Mouse (Mus musculus) adrenal gland, adult 2 months (tissue): ENCODE results near the gene Dlat. TPM values are rescaled to one million over a fixed set of nuclear protein-coding genes. Genes with fewer than 3 reads are reported as not detected.
"Not testable (repeated sequence)": the region's sequence is repeated elsewhere in the genome, so short reads cannot be mapped to it uniquely, and the experiment has no call there.

Experiments used
- DNase-seq: peaks from one replicate; pipeline ENCODE4 v3.0.0; 2021
- polyA plus RNA-seq: library from polyadenylated mRNA; depleted of rRNA; stranded (reverse); fragments of >200 nt; gene quantifications from 2 replicates; pipeline ENCODE4 v1.2.3, GENCODE M21; 2012
- total RNA-seq, 2 experiments: library from RNA; stranded (reverse); gene quantifications; 2 replicates each; pipeline ENCODE4 v1.2.3; 2021

Dlat gene
- total and polyA plus RNA-seq, 3 experiments, result 30.1 to 160 (median 152) TPM

GRCm38 (mm10) chr9:50660431-50660830 is 851 bp upstream of the Dlat start:
- DNase-seq, result peak; percentile 64

GRCm38 (mm10) chr9:50658941-50659388 is 615 bp downstream of the Dlat start:
- DNase-seq, result no peak

DNA sequence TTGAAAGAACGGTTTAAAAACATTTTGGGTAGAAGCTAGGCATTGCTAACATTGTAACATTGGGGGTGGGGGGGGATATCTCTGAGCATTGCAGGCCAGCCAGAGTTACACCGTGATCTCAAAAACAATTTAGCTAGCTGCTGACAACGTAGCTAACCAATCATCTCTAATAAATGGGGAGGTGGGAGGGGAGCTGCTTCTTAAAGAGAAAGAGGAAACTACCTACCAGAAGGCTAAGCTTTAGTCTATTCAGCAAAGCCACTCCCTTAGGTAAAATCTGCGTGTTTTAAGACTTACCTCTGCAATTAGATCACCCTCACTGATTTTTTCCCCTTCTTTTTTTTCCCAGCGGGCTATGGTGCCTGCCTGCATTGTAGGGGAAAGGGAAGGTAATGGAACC is 1.2 kb downstream of the Dlat start:
- DNase-seq, result no peak

DNA sequence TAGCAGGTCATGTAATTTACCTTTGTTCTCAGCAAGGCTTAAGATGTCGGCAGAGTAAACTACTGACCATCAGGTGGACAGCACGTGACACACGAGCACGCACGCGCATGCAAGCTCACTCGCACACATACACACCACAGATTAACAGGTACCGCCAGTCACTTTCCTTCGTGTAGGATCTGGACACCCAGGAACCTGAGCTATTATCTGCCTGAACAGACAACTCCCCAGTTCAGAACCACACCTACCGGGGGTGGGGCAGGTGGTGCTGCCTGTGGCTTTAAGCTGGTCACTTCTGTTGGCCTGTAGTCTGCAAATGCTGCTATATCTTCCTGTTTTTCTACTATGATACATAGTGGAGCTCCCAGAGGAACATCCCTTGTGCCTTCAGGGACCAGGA is 9.1 kb downstream of the Dlat start:
- no peak for DNase-seq

DNA sequence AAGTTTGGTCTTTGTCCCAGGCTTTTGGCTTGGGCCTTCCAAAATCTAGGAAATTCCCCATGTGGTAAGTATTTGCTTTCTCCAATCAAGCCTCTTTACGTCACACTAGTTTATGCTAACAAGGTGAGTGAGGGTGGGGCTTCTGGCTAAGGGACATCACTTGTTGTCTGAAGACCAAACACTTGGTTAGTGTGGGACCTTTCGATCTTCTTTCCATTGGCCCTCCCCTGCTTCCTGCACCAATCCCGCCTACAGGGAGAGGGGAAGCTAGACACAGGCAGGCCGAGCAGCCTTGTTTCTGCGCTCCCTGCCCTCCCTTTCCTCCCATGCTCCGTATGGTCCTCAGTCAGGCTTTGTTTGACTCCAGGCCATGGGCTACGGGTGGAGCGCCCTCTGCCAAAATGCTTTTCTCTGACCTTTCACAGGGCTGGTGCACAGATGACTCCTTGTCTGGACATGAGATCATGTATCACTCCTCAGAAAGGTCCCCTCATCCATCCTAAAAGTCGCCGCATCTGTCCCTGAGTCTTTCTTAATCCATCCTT is 12.7 kb downstream of the Dlat start:
- DNase-seq, result no peak

DNA sequence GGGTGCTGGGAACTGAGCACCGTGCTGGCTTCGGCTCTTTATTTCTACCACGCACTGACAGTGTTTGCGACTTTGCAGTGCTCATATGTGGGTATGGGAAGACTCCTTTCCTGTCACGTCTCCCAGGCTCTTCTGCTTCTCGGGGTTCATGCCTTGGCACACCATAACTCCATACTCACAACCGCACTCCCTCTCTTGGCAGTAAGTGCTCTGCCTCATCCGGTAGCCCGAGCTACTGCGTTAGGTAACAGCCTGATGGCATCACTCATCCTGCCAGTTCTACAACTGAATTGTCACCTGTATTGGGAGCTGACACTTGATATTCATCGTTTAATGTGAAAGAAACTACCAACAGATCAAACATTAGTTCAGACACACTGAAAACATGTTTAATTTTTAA is 25.3 kb downstream of the Dlat start:
- no peak for DNase-seq

- DNase-seq, result no peak
These were observed 26.5 kb downstream of the Dlat start for GRCm38 (mm10) chr9:50633059-50633458.

GRCm38 (mm10) chr9:50632016-50632688 is 27.4 kb downstream of the Dlat start:
- DNase-seq, result no peak

DNA sequence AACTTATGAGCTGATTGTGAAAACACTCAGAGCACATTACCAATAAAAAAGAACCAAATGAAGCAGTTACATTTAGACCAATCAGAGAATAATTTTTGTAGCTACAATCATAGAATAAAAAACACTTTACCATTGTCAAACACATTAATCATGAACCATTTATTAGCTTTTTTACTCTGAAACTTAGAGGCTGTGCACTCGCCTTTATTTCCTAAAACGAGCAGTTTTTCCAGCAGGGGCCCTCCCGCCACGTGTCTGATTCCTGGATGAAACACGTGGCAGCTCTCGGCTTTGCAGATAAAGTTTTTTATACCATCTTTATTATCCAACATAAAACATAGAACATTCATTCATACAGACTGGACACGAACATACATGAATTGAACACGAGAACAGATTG is 28.7 kb downstream of the Dlat start:
- not testable (repeated sequence) for DNase-seq

GRCm38 (mm10) chr9:50617794-50618330 is 41.7 kb downstream of the Dlat start:
- no peak for DNase-seq

GRCm38 (mm10) chr9:50616766-50617603 is 42.6 kb downstream of the Dlat start, which contains the start of the genes Pih1d2 and Nkapd1:
TSS of gene Pih1d2 (plus strand) at chr9:50617321.
TSS of gene Nkapd1 (minus strand) at chr9:50617464.
- peak; percentile 94 for DNase-seq

DNA sequence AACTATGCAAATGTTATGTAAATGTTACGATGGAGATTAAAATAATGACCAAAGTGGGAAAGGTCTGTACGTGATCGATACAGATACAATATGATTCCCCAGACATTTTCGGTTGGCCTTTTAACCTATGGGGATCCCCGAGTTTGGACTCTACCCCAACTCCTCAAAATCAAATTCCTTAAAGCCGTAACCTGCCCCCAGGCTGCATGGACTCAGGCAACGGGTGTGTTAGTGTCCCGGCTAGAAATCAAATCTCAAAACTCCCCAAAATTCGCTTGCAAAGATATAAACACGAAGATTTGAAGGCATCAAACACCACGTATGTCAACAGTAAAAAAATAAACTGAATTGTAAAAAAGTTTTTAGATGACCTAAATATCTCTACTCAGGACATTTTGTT is 43.4 kb downstream of the Dlat start:
- no peak for DNase-seq

GRCm38 (mm10) chr9:50612115-50612514 is 47.5 kb downstream of the Dlat start:
- no peak for DNase-seq

- no peak for DNase-seq
These were observed 55.2 kb downstream of the Dlat start for GRCm38 (mm10) chr9:50604338-50604737.

- DNase-seq, result no peak
These were observed 55.6 kb downstream of the Dlat start for GRCm38 (mm10) chr9:50603998-50604324.

- peak; percentile 95 for DNase-seq
These were observed 56.2 kb downstream of the Dlat start, which contains the start of the genes Sdhd and Timm8b for GRCm38 (mm10) chr9:50603189-50603997. TSS of gene Sdhd (minus strand) at chr9:50603812. TSS of gene Timm8b (plus strand) at chr9:50603910.

- no peak for DNase-seq
These were observed 57.3 kb downstream of the Dlat start for GRCm38 (mm10) chr9:50602055-50602845.

DNA sequence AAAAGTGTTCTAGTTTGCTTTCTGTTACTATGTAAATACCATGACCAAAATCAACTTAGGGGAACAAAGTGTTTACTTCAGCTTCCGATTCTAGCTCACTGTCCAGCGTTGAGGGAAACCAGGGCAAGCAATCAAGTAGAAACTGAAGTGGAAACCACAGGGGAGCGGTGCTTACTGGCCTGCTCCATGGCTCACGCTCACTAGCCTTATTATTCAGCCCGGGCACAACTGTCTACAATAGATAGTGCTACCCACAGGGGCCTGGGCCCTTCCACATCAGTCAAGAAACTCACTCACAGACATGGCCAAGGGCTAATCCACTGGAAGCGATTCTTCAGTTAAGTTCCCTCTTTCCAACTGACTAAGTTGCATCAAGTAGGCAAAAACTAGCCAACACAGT is 58.0 kb downstream of the Dlat start:
- no peak for DNase-seq

DNA sequence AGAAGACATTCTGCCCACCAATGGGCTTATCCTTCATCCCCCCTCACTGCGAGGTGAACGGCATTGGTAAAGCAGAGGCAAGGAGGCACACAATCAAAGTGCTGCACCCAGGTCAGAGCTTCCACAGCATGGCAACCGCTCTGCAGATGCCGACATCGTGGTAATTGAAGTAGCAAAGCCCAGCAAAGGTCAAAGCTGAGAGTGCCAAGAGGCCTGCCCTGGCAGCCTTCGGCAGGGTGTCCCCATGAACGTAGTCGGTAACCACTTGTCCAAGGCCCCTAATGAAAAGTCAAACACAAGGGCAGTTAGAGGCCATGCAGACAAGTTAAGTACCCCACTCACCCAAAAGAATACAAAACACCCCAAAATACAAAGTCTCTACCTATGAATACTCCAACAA is 62.6 kb downstream of the Dlat start:
- no peak for DNase-seq

DNA sequence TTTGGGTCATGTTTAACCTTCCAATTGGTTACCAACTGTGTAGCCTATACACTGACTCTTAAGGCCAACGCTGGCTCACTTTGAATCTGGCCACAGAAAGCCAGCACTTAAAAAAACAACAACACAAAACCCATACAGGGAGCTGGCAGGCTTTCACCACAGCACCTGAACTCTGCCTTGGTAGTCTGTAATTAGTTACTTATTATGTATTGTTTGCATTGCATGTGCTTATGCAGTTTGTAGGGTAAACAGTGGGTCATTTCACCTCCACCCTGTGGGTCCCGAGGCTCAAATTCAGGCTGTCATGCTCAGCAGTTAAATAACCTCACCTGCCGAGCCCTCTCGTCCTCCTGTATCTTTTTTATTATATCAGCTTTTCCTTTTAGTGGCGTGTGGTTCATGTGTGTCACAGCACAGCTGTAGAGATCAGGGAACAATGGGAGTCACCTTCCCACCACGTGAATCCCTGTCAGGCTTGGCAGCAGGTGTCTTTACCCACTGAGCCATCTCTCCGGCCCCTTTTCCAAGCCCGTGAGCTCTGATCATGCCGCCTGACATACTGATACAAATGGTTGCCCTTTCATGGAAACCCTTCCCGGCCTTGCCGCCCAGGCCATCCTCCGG is 64.7 kb downstream of the Dlat start:
- no peak for DNase-seq

- no peak for DNase-seq
These were observed 66.0 kb downstream of the Dlat start for GRCm38 (mm10) chr9:50593544-50593943.
